Mouse (Mus musculus) bone marrow macrophage, adult 2 months (primary cell): Measurements from ENCODE around the gene Nop2. TPM values are rescaled to one million over a fixed set of nuclear protein-coding genes. Genes with fewer than 3 reads are reported as not detected.

Experiments
- H3K27ac ChIP-seq: 2 replicates; pipeline ENCODE4 v1.5.1; 2012; ENCODE audit warnings: low read depth, low read length; ENCODE audit not compliant: insufficient read depth
- H3K4me1 ChIP-seq: 2 replicates; pipeline ENCODE4 v1.6.1; 2012; ENCODE audit warnings: low read length; ENCODE audit not compliant: control insufficient read depth, insufficient read depth
- H3K4me3 ChIP-seq: 2 replicates; pipeline ENCODE4 v1.5.1; 2012; ENCODE audit warnings: mild to moderate bottlenecking, low read length, moderate library complexity; ENCODE audit not compliant: insufficient read depth
- CTCF ChIP-seq: IDR thresholded peaks from 2 replicates; pipeline ENCODE4 v1.5.1; 2012; ENCODE audit warnings: low read depth, mild to moderate bottlenecking, low read length, moderate library complexity
- POLR2A ChIP-seq: IDR thresholded peaks from 2 replicates; pipeline ENCODE4 v1.6.1; 2012; ENCODE audit warnings: mild to moderate bottlenecking, low read depth, low read length, borderline replicate concordance
- polyA plus RNA-seq: library from polyadenylated mRNA; stranded (reverse); fragments of >200 nt; gene quantifications from 2 replicates; pipeline ENCODE4 v1.2.4, GENCODE M21; 2012; ENCODE audit not compliant: missing spikeins, insufficient read depth, insufficient read length

Nop2 gene
- polyA plus RNA-seq, 1 experiment: 11.4 TPM

GRCm38 (mm10) chr6:125149569-125149950 is 17.9 kb downstream of the Nop2 start:
- H3K27ac ChIP-seq: peak overlapping the region; percentile 93; the same call in 1 of the 2 replicates
- H3K4me1 ChIP-seq: peaks cover 34% of the 10 kb centered on the region
- TF ChIP-seq CTCF (no peak), POLR2A (no peak)
- peak overlapping the region; percentile 44; the same call in 1 of the 2 replicates for H3K4me3 ChIP-seq

GRCm38 (mm10) chr6:125152212-125153017 is 20.7 kb downstream of the Nop2 start:
- no peak overlapping the region for H3K27ac ChIP-seq
- no peak overlapping the region for H3K4me3 ChIP-seq
- TF ChIP-seq CTCF: no peak
- no peak for TF ChIP-seq POLR2A
- peaks cover 20% of the 10 kb centered on the region for H3K4me1 ChIP-seq

- H3K27ac ChIP-seq: no peak overlapping the region
- TF ChIP-seq POLR2A (no peak), CTCF (no peak)
- H3K4me1 ChIP-seq: peaks cover 14% of the 10 kb centered on the region
- H3K4me3 ChIP-seq: no peak overlapping the region
These were observed 21.3 kb downstream of the Nop2 start for GRCm38 (mm10) chr6:125153018-125153389.

GRCm38 (mm10) chr6:125153682-125154081 is 22.0 kb downstream of the Nop2 start:
- Histone ChIP-seq H3K27ac (no peak overlapping the region), H3K4me3 (no peak overlapping the region), H3K4me1 (peaks cover 12% of the 10 kb centered on the region)
- TF ChIP-seq CTCF (no peak), POLR2A (no peak)

DNA sequence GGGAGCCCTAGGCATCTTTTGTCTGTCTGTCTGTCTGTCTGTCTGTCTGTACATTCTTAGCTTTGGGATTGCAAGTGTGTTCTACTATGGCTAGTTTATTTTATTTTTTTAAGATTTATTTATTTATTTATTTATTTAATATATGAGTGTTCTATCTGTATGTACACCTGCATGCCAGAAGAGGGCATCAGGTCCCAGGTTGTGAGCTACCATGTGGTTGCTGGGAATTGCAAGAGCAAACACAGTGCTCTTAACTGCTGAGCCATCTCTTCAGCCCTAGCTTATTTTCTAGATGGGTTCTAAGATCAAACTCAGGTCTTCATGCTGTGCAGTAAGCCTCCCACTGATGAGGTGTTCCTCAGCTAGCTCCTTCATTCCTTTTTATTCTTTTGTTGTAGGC is 22.8 kb downstream of the Nop2 start:
- Histone ChIP-seq H3K27ac (no peak overlapping the region), H3K4me1 (peaks cover 3% of the 10 kb centered on the region; the same call in 1 of the 2 replicates)

DNA sequence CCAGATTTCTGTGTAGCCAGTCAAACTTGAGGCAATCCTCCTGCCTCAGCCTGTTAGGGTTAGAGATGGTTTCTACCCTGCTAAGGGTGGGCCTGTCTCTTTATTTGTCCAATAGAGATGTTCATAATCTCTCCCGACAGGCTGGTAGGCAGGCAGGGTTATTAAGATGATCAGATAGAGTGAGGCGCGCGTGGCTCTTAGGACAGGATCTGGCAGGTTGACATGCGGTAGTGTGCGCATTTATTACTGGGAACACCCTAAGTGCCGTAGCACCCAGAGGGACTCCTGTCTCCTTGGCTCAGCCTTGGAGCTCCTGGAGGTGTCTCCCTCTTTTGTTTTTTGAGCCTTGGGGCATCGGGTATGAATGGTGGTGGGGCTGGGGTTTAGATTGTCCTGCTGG is 23.6 kb downstream of the Nop2 start:
- TF ChIP-seq CTCF (no peak), POLR2A (no peak)
- Histone ChIP-seq H3K4me3 (no peak overlapping the region), H3K4me1 (no peaks in the 10 kb centered on the region), H3K27ac (no peak overlapping the region)

More for the DNA sequence above, 22.8 kb downstream of the Nop2 start:
- TF ChIP-seq POLR2A (no peak), CTCF (no peak)
- H3K4me3 ChIP-seq: no peak overlapping the region

DNA sequence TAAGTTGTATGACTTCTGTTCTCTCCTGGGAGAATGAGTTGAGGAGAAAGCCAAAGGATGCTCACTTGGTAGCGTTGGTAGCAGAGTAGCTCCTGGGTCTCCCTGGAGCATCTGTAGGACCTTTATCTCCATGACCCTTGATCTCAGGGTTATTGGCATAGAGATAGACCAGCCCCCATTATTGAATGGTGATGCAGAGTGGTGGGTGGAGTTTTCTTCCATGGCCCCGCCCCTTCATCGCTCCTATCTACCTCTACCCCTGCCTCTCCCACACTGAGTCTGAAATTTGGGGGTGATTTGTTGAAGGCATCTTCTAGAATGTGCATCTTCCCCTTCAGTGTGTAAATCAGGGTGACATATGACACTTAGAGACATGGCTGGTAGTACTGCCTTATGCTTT is 24.8 kb downstream of the Nop2 start:
- Histone ChIP-seq H3K4me1 (no peaks in the 10 kb centered on the region), H3K4me3 (no peak overlapping the region), H3K27ac (no peak overlapping the region)
- TF ChIP-seq POLR2A (no peak), CTCF (no peak)

GRCm38 (mm10) chr6:125156903-125157614 is 25.4 kb downstream of the Nop2 start:
- no peak overlapping the region for H3K27ac ChIP-seq
- no peak overlapping the region for H3K4me3 ChIP-seq
- TF ChIP-seq CTCF (no peak), POLR2A (no peak)
- H3K4me1 ChIP-seq: no peaks in the 10 kb centered on the region

- peaks cover 3% of the 10 kb centered on the region for H3K4me1 ChIP-seq
These were observed 27.3 kb downstream of the Nop2 start for GRCm38 (mm10) chr6:125158944-125159492.

More at GRCm38 (mm10) chr6:125158944-125159492, 27.3 kb downstream of the Nop2 start:
- TF ChIP-seq CTCF (no peak), POLR2A (no peak)
- H3K27ac ChIP-seq: no peak overlapping the region
- no peak overlapping the region for H3K4me3 ChIP-seq
